Mouse (Mus musculus): ENCODE measurements around the gene Slc15a4.

DNA sequence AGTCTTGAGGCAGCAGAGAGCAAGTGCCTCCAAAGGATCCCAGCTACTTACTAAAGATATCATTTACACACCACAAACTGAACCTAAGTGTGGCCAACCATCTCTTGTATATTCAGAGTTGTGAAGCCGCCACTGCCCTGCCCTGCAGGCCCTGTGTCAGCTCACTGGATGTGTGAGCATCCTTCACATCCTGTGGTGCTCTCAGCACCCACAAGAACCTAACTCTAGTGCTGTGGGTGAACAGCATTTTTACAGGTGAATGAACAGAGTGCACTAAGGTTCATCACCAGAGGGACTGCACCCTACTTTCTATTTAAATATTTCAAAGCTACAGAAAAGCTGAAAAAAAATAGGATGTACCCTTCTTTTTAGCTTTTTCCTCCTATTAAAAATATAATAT lies 20.8 kb downstream of the Slc15a4 start:
- TF ChIP-seq POLR2A (IDR thresholded peaks at IDR 0.05; ENCODE audit: extremely low read depth, insufficient read depth, low read length) (no peak), CTCF (IDR thresholded peaks at IDR 0.05; ENCODE audit: extremely low read depth, insufficient read depth, low read length) (no peak)

All from cortical plate, adult 2 months (tissue).